Mouse (Mus musculus): ENCODE results near the gene 4930435E12Rik. TPM values are rescaled to one million over a fixed set of nuclear protein-coding genes. Genes with fewer than 3 reads are reported as not detected.

4930435E12Rik gene
- total and polyA plus RNA-seq, 3 experiments: not detected

- peak; percentile 51 for TF ChIP-seq SMC3 (IDR thresholded peaks at IDR 0.05; ENCODE audit: low read depth, low read length)
- TF ChIP-seq NELFE (IDR thresholded peaks at IDR 0.05; ENCODE audit: low read depth, low read length): no peak
- TF ChIP-seq CTCF (conservative IDR thresholded peaks at IDR 0.05 in 1 of 2, IDR thresholded peaks at IDR 0.05 in 1 of 2; ENCODE audit: low read depth in 2 of 2, low read length in 2 of 2): peak in 1 of 2 experiments; percentile 61; a peak in 2 of 4 replicates
- TF ChIP-seq RAD21 (IDR thresholded peaks at IDR 0.05; ENCODE audit: low read depth, low read length): peak; percentile 22
- in situ Hi-C loops (cut with MboI; ENCODE audit: low pct_ligation_motif_present, low pct_unique_long_range_greater_than_20kb, low sequenced_read_pairs) (no loop called here), dilution Hi-C loops (cut with MboI; ENCODE audit: extremely low pct_ligation_motif_present, extremely low pct_unique_long_range_greater_than_20kb, low sequenced_read_pairs) (no loop called here)
- DNase-seq (ENCODE audit: extremely low read depth): peak; percentile 7
- H3K36me3 ChIP-seq (replicated peaks in 1 of 2; ENCODE audit: control insufficient read depth in 1 of 2, insufficient read depth in 1 of 2, low read length in 1 of 2): no peaks in the 10 kb centered on the region
- no peak overlapping the region for H3K9ac ChIP-seq (ENCODE audit: insufficient read depth, low read depth)
- no peaks in the 10 kb centered on the region for H3K79me2 ChIP-seq (replicated peaks; ENCODE audit: control insufficient read depth, extremely low read depth, insufficient read depth, poor library complexity, severe bottlenecking)
- H3K4me2 ChIP-seq (ENCODE audit: insufficient read depth, low read depth, poor library complexity, severe bottlenecking): no peak overlapping the region
- no peak overlapping the region for H3K4me3 ChIP-seq (replicated peaks in 1 of 3; ENCODE audit: low read depth in 2 of 3, low read length in 2 of 3, poor library complexity in 1 of 3)
- H3K27me3 ChIP-seq (replicated peaks): peaks cover 5% of the 10 kb centered on the region
- H3K4me1 ChIP-seq (ENCODE audit: control insufficient read depth in 1 of 2, insufficient read depth in 2 of 2): no peaks in the 10 kb centered on the region
- H3K9me3 ChIP-seq (replicated peaks; ENCODE audit: low read length): no peaks in the 10 kb centered on the region
- H3K27ac ChIP-seq (ENCODE audit: insufficient read depth, low read depth): no peak overlapping the region
Measured at GRCm38 (mm10) chr16:38776342-38776741, 52.2 kb downstream of the 4930435E12Rik start.

GRCm38 (mm10) chr16:38774964-38775746 lies 53.4 kb downstream of the 4930435E12Rik start:
- no peak for DNase-seq (ENCODE audit: extremely low read depth)
- Histone ChIP-seq H3K27me3 (replicated peaks) (peaks cover 5% of the 10 kb centered on the region), H3K36me3 (replicated peaks in 1 of 2; ENCODE audit: control insufficient read depth in 1 of 2, insufficient read depth in 1 of 2, low read length in 1 of 2) (no peaks in the 10 kb centered on the region), H3K79me2 (replicated peaks; ENCODE audit: control insufficient read depth, extremely low read depth, insufficient read depth, poor library complexity, severe bottlenecking) (no peaks in the 10 kb centered on the region), H3K4me2 (ENCODE audit: insufficient read depth, low read depth, poor library complexity, severe bottlenecking) (no peak overlapping the region), H3K9ac (ENCODE audit: insufficient read depth, low read depth) (no peak overlapping the region), H3K4me1 (ENCODE audit: control insufficient read depth in 1 of 2, insufficient read depth in 2 of 2) (no peaks in the 10 kb centered on the region), H3K9me3 (replicated peaks; ENCODE audit: low read length) (no peaks in the 10 kb centered on the region), H3K27ac (ENCODE audit: insufficient read depth, low read depth) (no peak overlapping the region), H3K4me3 (replicated peaks in 1 of 3; ENCODE audit: low read depth in 2 of 3, low read length in 2 of 3, poor library complexity in 1 of 3) (no peak overlapping the region)
- TF ChIP-seq ZNF384 (IDR thresholded peaks at IDR 0.05; ENCODE audit: low read depth, low read length): no peak
- no peak for TF ChIP-seq MAZ (IDR thresholded peaks at IDR 0.05; ENCODE audit: low read depth, low read length)
- no peak for TF ChIP-seq USF2 (conservative IDR thresholded peaks at IDR 0.05; ENCODE audit: low read depth, low read length)
- no peak for TF ChIP-seq POLR2AphosphoS2 (IDR thresholded peaks at IDR 0.05; ENCODE audit: low read depth, low read length)
- TF ChIP-seq TCF12 (IDR thresholded peaks at IDR 0.05; ENCODE audit: low read depth, low read length): no peak
- TF ChIP-seq BHLHE40 (IDR thresholded peaks at IDR 0.05; ENCODE audit: low read depth, low read length): no peak
- no peak for TF ChIP-seq TBP (conservative IDR thresholded peaks at IDR 0.05; ENCODE audit: low read depth, low read length)
- in situ Hi-C loops (cut with MboI; ENCODE audit: low pct_ligation_motif_present, low pct_unique_long_range_greater_than_20kb, low sequenced_read_pairs) (no loop called here), dilution Hi-C loops (cut with MboI; ENCODE audit: extremely low pct_ligation_motif_present, extremely low pct_unique_long_range_greater_than_20kb, low sequenced_read_pairs) (no loop called here)

- DNase-seq (ENCODE audit: extremely low read depth): no peak
- Histone ChIP-seq H3K4me2 (ENCODE audit: insufficient read depth, low read depth, poor library complexity, severe bottlenecking) (peak overlapping the region; percentile 37; the same call in 1 of the 2 replicates), H3K27me3 (replicated peaks) (peaks cover 5% of the 10 kb centered on the region), H3K9ac (ENCODE audit: insufficient read depth, low read depth) (no peak overlapping the region), H3K9me3 (replicated peaks; ENCODE audit: low read length) (no peaks in the 10 kb centered on the region), H3K4me3 (replicated peaks in 1 of 3; ENCODE audit: low read depth in 2 of 3, low read length in 2 of 3, poor library complexity in 1 of 3) (no peak overlapping the region), H3K79me2 (replicated peaks; ENCODE audit: control insufficient read depth, extremely low read depth, insufficient read depth, poor library complexity, severe bottlenecking) (no peaks in the 10 kb centered on the region), H3K27ac (ENCODE audit: insufficient read depth, low read depth) (no peak overlapping the region), H3K36me3 (replicated peaks in 1 of 2; ENCODE audit: control insufficient read depth in 1 of 2, insufficient read depth in 1 of 2, low read length in 1 of 2) (no peaks in the 10 kb centered on the region), H3K4me1 (ENCODE audit: control insufficient read depth in 1 of 2, insufficient read depth in 2 of 2) (no peaks in the 10 kb centered on the region)
- TF ChIP-seq POLR2A (IDR thresholded peaks at IDR 0.05; ENCODE audit: low read depth, low read length) (no peak), TBP (conservative IDR thresholded peaks at IDR 0.05; ENCODE audit: low read depth, low read length) (no peak), MAFK (IDR thresholded peaks at IDR 0.05; ENCODE audit: insufficient replicate concordance, low read length) (no peak), ETS1 (conservative IDR thresholded peaks at IDR 0.05; ENCODE audit: low read depth, low read length) (no peak), CHD1 (IDR thresholded peaks at IDR 0.05; ENCODE audit: low read depth, low read length) (no peak), HCFC1 (IDR thresholded peaks at IDR 0.05; ENCODE audit: low read depth, low read length) (no peak), EP300 (IDR thresholded peaks at IDR 0.05; ENCODE audit: low read length) (no peak), RCOR1 (conservative IDR thresholded peaks at IDR 0.05; ENCODE audit: low read depth, low read length) (no peak), JUN (IDR thresholded peaks at IDR 0.05; ENCODE audit: insufficient read depth, low read depth, low read length) (no peak), POLR2AphosphoS2 (IDR thresholded peaks at IDR 0.05; ENCODE audit: low read depth, low read length) (no peak), USF2 (conservative IDR thresholded peaks at IDR 0.05; ENCODE audit: low read depth, low read length) (no peak)
- dilution Hi-C loops (cut with MboI; ENCODE audit: extremely low pct_ligation_motif_present, extremely low pct_unique_long_range_greater_than_20kb, low sequenced_read_pairs) (no loop called here), in situ Hi-C loops (cut with MboI; ENCODE audit: low pct_ligation_motif_present, low pct_unique_long_range_greater_than_20kb, low sequenced_read_pairs) (no loop called here)
Measured at GRCm38 (mm10) chr16:38772906-38773496, 55.5 kb downstream of the 4930435E12Rik start.
